ENCODE assay signal across 16 mouse cellular contexts in genomic region chr2:133802666-133803065, GRCm38 (mm10).
A peak's percentile ranks its signal among the peaks of the same experiment; 100 is the strongest.
DNase-seq lines count a peak whose midpoint lies in the region; ATAC-seq and TF ChIP-seq lines count a peak whose summit lies in the region.
"Had no signal": no experiment of that assay in that cellular context is flagged by ENCODE, and none has a peak within 500 bp of the region (broad histone marks: within the 10 kb centered on the region; RNA-seq: fewer than 3 reads in every experiment).

No protein-coding gene starts in this region.

- no peak for TF ChIP-seq POLR2A in limb, embryonic 14.5 days (IDR thresholded peaks at IDR 0.05; ENCODE audit: borderline replicate concordance, extremely low read depth, insufficient read depth, insufficient read length)

- intact Hi-C loops in left cerebral cortex, postnatal 4 days (cut with DNase I), result no loop called here

- peaks cover 9% of the 10 kb centered on the region for H3K4me1 ChIP-seq in limb, embryonic 14.5 days (ENCODE audit: control insufficient read depth, insufficient read depth, low read length)
- H3K4me1 ChIP-seq in heart, embryonic 11.5 days (ENCODE audit: control insufficient read depth, insufficient read depth, low read length), result no peaks in the 10 kb centered on the region

- no peak overlapping the region for H3K27ac ChIP-seq in limb, embryonic 14.5 days (replicated peaks; ENCODE audit: low read depth, low read length)
- H3K27ac ChIP-seq in heart, embryonic 11.5 days (ENCODE audit: low read depth, low read length), result no peak overlapping the region
- H3K27ac ChIP-seq: embryonic facial prominence, embryonic 12.5 days; forebrain, embryonic 13.5 days had no signal

- no peak for ATAC-seq in limb, embryonic 14.5 days (ENCODE audit: low FRiP score, low read depth)
- no peak for ATAC-seq in heart, embryonic 11.5 days (replicated peaks; ENCODE audit: insufficient number of reproducible peaks, low FRiP score, low TSS enrichment)
- ATAC-seq: forebrain, embryonic 13.5 days; liver, postnatal 0 days had no signal

- no peaks in the 10 kb centered on the region for H3K36me3 ChIP-seq in limb, embryonic 14.5 days (ENCODE audit: control insufficient read depth, insufficient read depth, low read length)
- H3K36me3 ChIP-seq in heart, embryonic 11.5 days (ENCODE audit: control insufficient read depth, insufficient read depth, low read length), result no peaks in the 10 kb centered on the region
- H3K36me3 ChIP-seq: embryonic facial prominence, embryonic 12.5 days had no signal

- H3K9ac ChIP-seq in limb, embryonic 14.5 days (ENCODE audit: low read depth, low read length, severe bottlenecking), result no peak overlapping the region
- no peak overlapping the region for H3K9ac ChIP-seq in heart, embryonic 11.5 days (ENCODE audit: low read depth, low read length)
- H3K9ac ChIP-seq: embryonic facial prominence, embryonic 12.5 days; forebrain, embryonic 13.5 days; liver, postnatal 0 days had no signal

- 8% methylated on average over 3 of the region's 3 CpGs for WGBS in limb, embryonic 14.5 days
- 52% methylated on average over 3 of the region's 3 CpGs for WGBS in heart, embryonic 11.5 days (ENCODE audit: insufficient replicate concordance)

- DNase-seq in embryo, embryonic 11 days, result peak; percentile 23
- DNase-seq in embryo, embryonic 10 days (ENCODE audit: low spot score), result no peak
- DNase-seq in left cerebral cortex, postnatal 4 days, result peak; percentile 10
- DNase-seq in left cerebral cortex, adult 11 months (ENCODE audit: low spot score), result no peak
- DNase-seq in embryo, embryonic 11.5 days (ENCODE audit: low read depth, low spot score), result peak; percentile 7
- peak; percentile 7 for DNase-seq in limb, embryonic 14.5 days (ENCODE audit: low spot score)
- DNase-seq: adrenal gland, adult 8-10 months; cerebellum, adult 18-20 months; gastrocnemius, postnatal 36 days; kidney, adult 2 months; liver, postnatal 0 days; lung, postnatal 10 days had no signal

- H3K4me2 ChIP-seq in limb, embryonic 14.5 days (replicated peaks; ENCODE audit: low read depth, low read length, severe bottlenecking), result no peak overlapping the region
- no peak overlapping the region for H3K4me2 ChIP-seq in heart, embryonic 11.5 days
- H3K4me2 ChIP-seq: embryonic facial prominence, embryonic 12.5 days; forebrain, embryonic 13.5 days had no signal

- H3K4me3 ChIP-seq in limb, embryonic 14.5 days (replicated peaks; ENCODE audit: low read length), result no peak overlapping the region
- H3K4me3 ChIP-seq in heart, embryonic 11.5 days (ENCODE audit: low read depth, low read length), result no peak overlapping the region
- H3K4me3 ChIP-seq: embryonic facial prominence, embryonic 12.5 days; erythroblast, embryonic 14.5 days; forebrain, embryonic 13.5 days had no signal

- no peaks in the 10 kb centered on the region for H3K27me3 ChIP-seq in limb, embryonic 14.5 days (ENCODE audit: control insufficient read depth, insufficient read depth, low read length)
- H3K27me3 ChIP-seq in heart, embryonic 11.5 days (ENCODE audit: control insufficient read depth, insufficient read depth, low read length), result no peaks in the 10 kb centered on the region
- H3K27me3 ChIP-seq: embryonic facial prominence, embryonic 12.5 days; forebrain, embryonic 13.5 days had no signal

- no peaks in the 10 kb centered on the region for H3K9me3 ChIP-seq in limb, embryonic 14.5 days (ENCODE audit: control insufficient read depth, low read length)
- H3K9me3 ChIP-seq in heart, embryonic 11.5 days (replicated peaks; ENCODE audit: control insufficient read depth, low read length), result no peaks in the 10 kb centered on the region
- H3K9me3 ChIP-seq: embryonic facial prominence, embryonic 12.5 days; forebrain, embryonic 13.5 days had no signal

Comparison
In these comparisons a context has a peak if more than half of its experiments do, and no peak if none do; other contexts are left out.
1. DNase-seq: peak in embryo, embryonic 11 days (single experiment), left cerebral cortex, postnatal 4 days (single experiment), embryo, embryonic 11.5 days (single experiment) and limb, embryonic 14.5 days (single experiment); none in embryo, embryonic 10 days (single experiment) and left cerebral cortex, adult 11 months (single experiment).